Mouse (Mus musculus) bone marrow, adult 2 months (tissue): Measurements from ENCODE around the gene Gm45208.

Experiments used
- CTCF ChIP-seq: fragments of 200-500 bp; IDR thresholded peaks from 2 replicates; pipeline ENCODE4 v1.5.1; 2011; ENCODE audit warnings: low read length, control low read depth; ENCODE audit not compliant: control insufficient read depth, insufficient read depth
- POLR2A ChIP-seq: fragments of 200-500 bp; IDR thresholded peaks from 2 replicates; pipeline ENCODE4 v1.6.1; 2011; ENCODE audit warnings: low read depth, mild to moderate bottlenecking, control low read depth, low read length, borderline replicate concordance; ENCODE audit not compliant: control insufficient read depth

DNA sequence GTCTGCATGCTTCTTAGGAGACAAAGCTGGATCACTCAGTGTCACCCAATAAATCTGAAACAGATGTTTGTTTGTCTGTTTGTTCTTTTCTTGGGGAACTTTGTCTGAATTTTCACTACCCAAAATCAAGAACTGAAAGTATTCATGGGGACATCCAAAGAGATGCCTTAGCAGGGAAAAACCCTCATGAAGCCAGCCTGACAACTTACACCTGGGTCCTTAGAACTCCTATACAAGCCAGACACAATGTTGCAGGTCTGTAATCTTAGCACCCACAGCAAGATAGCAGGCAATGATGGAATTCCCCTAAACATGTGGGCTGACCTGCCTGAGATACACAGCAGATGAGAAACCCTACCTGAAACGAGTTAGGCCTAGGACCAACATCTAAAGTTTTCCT lies 22.9 kb downstream of the Gm45208 start:
- TF ChIP-seq CTCF, result no peak
- no peak for TF ChIP-seq POLR2A
